Mouse (Mus musculus): ENCODE measurements around the gene Tent5c.

- no peak for TF ChIP-seq CTCF (IDR thresholded peaks at IDR 0.05; ENCODE audit: control insufficient read depth, insufficient read depth, low read length)
- no peak for TF ChIP-seq POLR2A (IDR thresholded peaks at IDR 0.05; ENCODE audit: borderline replicate concordance, control insufficient read depth, low read depth, low read length)
These were observed 26.6 kb upstream of the Tent5c start for GRCm38 (mm10) chr3:100515754-100516141.
